10 mouse cellular contexts compared by ENCODE assay signal in the genomic region with DNA sequence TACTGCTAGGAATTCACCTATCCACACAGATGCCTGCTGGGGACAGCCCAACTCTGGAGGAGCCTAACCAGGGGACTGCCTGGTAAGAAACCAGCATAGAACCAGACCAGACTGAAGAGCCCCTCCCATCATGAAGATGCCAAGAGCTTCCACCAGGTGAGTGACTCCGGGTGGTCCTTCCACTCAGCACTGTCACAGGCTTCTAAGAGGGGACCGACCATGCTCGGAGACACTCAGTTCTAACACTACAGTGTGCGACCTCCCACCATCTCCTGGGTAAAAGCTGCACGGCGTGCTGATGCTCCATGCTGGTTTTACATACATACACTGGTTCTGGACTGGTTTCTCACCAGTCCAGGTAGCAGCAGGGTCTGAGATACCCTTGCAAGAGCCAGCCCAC. TPM values are rescaled to one million over a fixed set of nuclear protein-coding genes. Genes with fewer than 3 reads are reported as not detected.
DNase-seq lines count a peak whose midpoint lies in the region; ATAC-seq lines count a peak whose summit lies in the region.
"Had no signal": no experiment of that assay in that cellular context is flagged by ENCODE, and none has a peak within 500 bp of the region (broad histone marks: within the 10 kb centered on the region; RNA-seq: fewer than 3 reads in every experiment).

No protein-coding gene starts in this region.

- peak overlapping the region; percentile 87; the same call in 1 of the 2 replicates for H3K4me2 ChIP-seq in heart, embryonic 15.5 days
- H3K4me2 ChIP-seq in embryonic facial prominence, embryonic 13.5 days, result peak overlapping the region; percentile 97
- peak overlapping the region; percentile 100 for H3K4me2 ChIP-seq in hindbrain, embryonic 13.5 days
- peak overlapping the region; percentile 98 for H3K4me2 ChIP-seq in midbrain, embryonic 12.5 days (replicated peaks)

- peaks cover 73% of the 10 kb centered on the region for H3K4me1 ChIP-seq in heart, embryonic 15.5 days (replicated peaks)
- H3K4me1 ChIP-seq in embryonic facial prominence, embryonic 13.5 days, result peaks cover 77% of the 10 kb centered on the region
- peaks cover 79% of the 10 kb centered on the region for H3K4me1 ChIP-seq in hindbrain, embryonic 13.5 days (replicated peaks)
- peaks cover 71% of the 10 kb centered on the region for H3K4me1 ChIP-seq in midbrain, embryonic 12.5 days

- no peaks in the 10 kb centered on the region for H3K9me3 ChIP-seq in heart, embryonic 15.5 days (replicated peaks)
- H3K9me3 ChIP-seq in embryonic facial prominence, embryonic 13.5 days, result no peaks in the 10 kb centered on the region
- H3K9me3 ChIP-seq in hindbrain, embryonic 13.5 days, result no peaks in the 10 kb centered on the region
- H3K9me3 ChIP-seq in midbrain, embryonic 12.5 days, result no peaks in the 10 kb centered on the region

- H3K27ac ChIP-seq in heart, embryonic 15.5 days, result no peak overlapping the region
- no peak overlapping the region for H3K27ac ChIP-seq in embryonic facial prominence, embryonic 13.5 days
- peak overlapping the region; percentile 74 for H3K27ac ChIP-seq in hindbrain, embryonic 13.5 days
- H3K27ac ChIP-seq in midbrain, embryonic 12.5 days (replicated peaks), result no peak overlapping the region

- ATAC-seq in heart, embryonic 15.5 days (replicated peaks; ENCODE audit: insufficient number of reproducible peaks, insufficient read depth, low FRiP score, low read depth), result no peak
- ATAC-seq in embryonic facial prominence, embryonic 13.5 days (ENCODE audit: insufficient number of reproducible peaks, insufficient read depth, low FRiP score, low TSS enrichment, low read depth), result no peak
- no peak for ATAC-seq in hindbrain, embryonic 13.5 days (ENCODE audit: low FRiP score)
- ATAC-seq in midbrain, embryonic 12.5 days (ENCODE audit: low FRiP score, low read depth), result no peak
- ATAC-seq: activated CD4-positive, CD25-positive, alpha-beta regulatory T cell, adult 4 months had no signal

- H3K27me3 ChIP-seq in heart, embryonic 15.5 days, result no peaks in the 10 kb centered on the region
- no peaks in the 10 kb centered on the region for H3K27me3 ChIP-seq in embryonic facial prominence, embryonic 13.5 days
- H3K27me3 ChIP-seq in hindbrain, embryonic 13.5 days, result no peaks in the 10 kb centered on the region
- peaks cover 12% of the 10 kb centered on the region; the same call in 1 of the 2 replicates for H3K27me3 ChIP-seq in midbrain, embryonic 12.5 days

- DNase-seq in heart, postnatal 14 days, result no peak
- no peak for DNase-seq in testis, postnatal 14 days (ENCODE audit: low spot score)
- no peak for DNase-seq in urinary bladder, postnatal 25 days (ENCODE audit: low spot score)
- DNase-seq in adrenal gland, postnatal 36 days, result no peak
- DNase-seq: gastrocnemius, postnatal 25 days had no signal

- 89% methylated on average over 6 of the region's 6 CpGs for WGBS in heart, embryonic 15.5 days
- 85% methylated on average over 6 of the region's 6 CpGs for WGBS in embryonic facial prominence, embryonic 13.5 days
- 87% methylated on average over 6 of the region's 6 CpGs for WGBS in hindbrain, embryonic 13.5 days
- 88% methylated on average over 6 of the region's 6 CpGs for WGBS in midbrain, embryonic 12.5 days

- no peaks in the 10 kb centered on the region for H3K36me3 ChIP-seq in heart, embryonic 15.5 days
- H3K36me3 ChIP-seq in embryonic facial prominence, embryonic 13.5 days, result peaks cover 31% of the 10 kb centered on the region
- peaks cover 24% of the 10 kb centered on the region for H3K36me3 ChIP-seq in hindbrain, embryonic 13.5 days
- H3K36me3 ChIP-seq in midbrain, embryonic 12.5 days, result peaks cover 33% of the 10 kb centered on the region

- peak overlapping the region; percentile 94; the same call in 1 of the 2 replicates for H3K9ac ChIP-seq in heart, embryonic 15.5 days
- H3K9ac ChIP-seq in embryonic facial prominence, embryonic 13.5 days, result peak overlapping the region; percentile 99
- H3K9ac ChIP-seq in hindbrain, embryonic 13.5 days, result peak overlapping the region; percentile 100
- peak overlapping the region; percentile 99 for H3K9ac ChIP-seq in midbrain, embryonic 12.5 days (replicated peaks)

- intact Hi-C loops in heart, postnatal 14 days (cut with DNase I), result no loop called here

- H3K4me3 ChIP-seq in heart, embryonic 15.5 days, result no peak overlapping the region
- H3K4me3 ChIP-seq in embryonic facial prominence, embryonic 13.5 days, result peak overlapping the region; percentile 94; the same call in 1 of the 2 replicates
- peak overlapping the region; percentile 87 for H3K4me3 ChIP-seq in hindbrain, embryonic 13.5 days
- H3K4me3 ChIP-seq in midbrain, embryonic 12.5 days, result peak overlapping the region; percentile 96

RNA-seq across cellular contexts. Expression of gene Ttyh3, which starts 2.7 kb away (rescaled TPM):
- 20.3 and 28.9 TPM in 2 replicates for polyA plus RNA-seq in heart, embryonic 15.5 days (2015; fragmentation: Nextera tagmentation; extraction: Ambion mirVana)
- total RNA-seq in heart, postnatal 14 days (2021), result 10 to 100 TPM; 31.6 to 31.9 TPM
- 45.0 and 47.6 TPM in 2 replicates for polyA plus RNA-seq in embryonic facial prominence, embryonic 13.5 days (2015; fragmentation: Nextera tagmentation; extraction: Ambion mirVana)
- 65.3 and 67.4 TPM in 2 replicates for polyA plus RNA-seq in hindbrain, embryonic 13.5 days (2015; fragmentation: Nextera tagmentation; extraction: Ambion mirVana)
- polyA plus RNA-seq in midbrain, embryonic 12.5 days (2016; fragmentation: Nextera tagmentation; extraction: Ambion mirVana), result 68.8 and 71.0 TPM in 2 replicates
- 100 to 1,000 TPM in 1 of 2 experiments, 10 to 100 TPM in 1; 42.4 to 108 TPM for total RNA-seq in adrenal gland, postnatal 36 days (2021)

RNA-seq across cellular contexts. Expression of gene Lfng, which starts 39.1 kb away (rescaled TPM):
- polyA plus RNA-seq in heart, embryonic 15.5 days (2015; fragmentation: Nextera tagmentation; extraction: Ambion mirVana), result 5.0 and 7.9 TPM in 2 replicates
- 10 to 100 TPM; 18.1 to 22.4 TPM for total RNA-seq in heart, postnatal 14 days (2021)
- polyA plus RNA-seq in embryonic facial prominence, embryonic 13.5 days (2015; fragmentation: Nextera tagmentation; extraction: Ambion mirVana), result 20.6 and 21.8 TPM in 2 replicates
- 22.9 and 27.1 TPM in 2 replicates for polyA plus RNA-seq in hindbrain, embryonic 13.5 days (2015; fragmentation: Nextera tagmentation; extraction: Ambion mirVana)
- polyA plus RNA-seq in midbrain, embryonic 12.5 days (2016; fragmentation: Nextera tagmentation; extraction: Ambion mirVana), result 28.5 and 33.9 TPM in 2 replicates
- total RNA-seq in adrenal gland, postnatal 36 days (2021), result 10 to 100 TPM in 1 of 2 experiments, 1 to 10 TPM in 1; 9.6 to 12.7 TPM

RNA-seq across cellular contexts. Expression of gene Iqce, which starts 56.0 kb away (rescaled TPM):
- polyA plus RNA-seq in heart, embryonic 15.5 days (2015; fragmentation: Nextera tagmentation; extraction: Ambion mirVana), result 8.2 and 10.0 TPM in 2 replicates
- total RNA-seq in heart, postnatal 14 days (2021), result 10 to 100 TPM in 1 of 2 experiments, 1 to 10 TPM in 1; 8.1 to 10.2 TPM
- polyA plus RNA-seq in embryonic facial prominence, embryonic 13.5 days (2015; fragmentation: Nextera tagmentation; extraction: Ambion mirVana), result 25.3 and 27.9 TPM in 2 replicates
- 26.0 and 26.3 TPM in 2 replicates for polyA plus RNA-seq in hindbrain, embryonic 13.5 days (2015; fragmentation: Nextera tagmentation; extraction: Ambion mirVana)
- polyA plus RNA-seq in midbrain, embryonic 12.5 days (2016; fragmentation: Nextera tagmentation; extraction: Ambion mirVana), result 26.9 and 29.3 TPM in 2 replicates
- total RNA-seq in adrenal gland, postnatal 36 days (2021), result 10 to 100 TPM; 18.6 to 19.7 TPM

RNA-seq across cellular contexts. Expression of gene Brat1, which starts 58.6 kb away (rescaled TPM):
- polyA plus RNA-seq in heart, embryonic 15.5 days (2015; fragmentation: Nextera tagmentation; extraction: Ambion mirVana), result 12.2 and 16.9 TPM in 2 replicates
- total RNA-seq in heart, postnatal 14 days (2021), result 10 to 100 TPM in 1 of 2 experiments, 1 to 10 TPM in 1; 8.6 to 10.8 TPM
- polyA plus RNA-seq in embryonic facial prominence, embryonic 13.5 days (2015; fragmentation: Nextera tagmentation; extraction: Ambion mirVana), result 21.7 and 22.0 TPM in 2 replicates
- polyA plus RNA-seq in hindbrain, embryonic 13.5 days (2015; fragmentation: Nextera tagmentation; extraction: Ambion mirVana), result 22.9 and 23.7 TPM in 2 replicates
- polyA plus RNA-seq in midbrain, embryonic 12.5 days (2016; fragmentation: Nextera tagmentation; extraction: Ambion mirVana), result 22.2 TPM in 2 replicates
- 10 to 100 TPM; 16.4 to 25.6 TPM for total RNA-seq in adrenal gland, postnatal 36 days (2021)
